Mouse (Mus musculus) megakaryocyte-erythroid progenitor cell, adult 5-6 weeks (primary cell): Measurements from ENCODE around the gene Hoxa4. TPM values are rescaled to one million over a fixed set of nuclear protein-coding genes. Genes with fewer than 3 reads are reported as not detected.

Experiments used
- ATAC-seq: replicated peaks from 2 replicates; pipeline ENCODE4 v1.8.0; 2016; ENCODE audit warnings: mild to moderate bottlenecking, inconsistent platforms; ENCODE audit not compliant: severe bottlenecking, poor library complexity, low FRiP score, low TSS enrichment
- total RNA-seq, 2 experiments: library from RNA; stranded (forward) in 1 of 2; stranded (reverse) in 1 of 2; fragments of 200-1000, 215-1000 nt in 1 of 2; fragments of >200 nt in 1 of 2; fragmentation: Nextera tagmentation in 1 of 2; gene quantifications; 2 replicates each; pipeline ENCODE4 v1.2.3; 2014 to 2017

Gene Hoxa4
- total RNA-seq, 2 experiments from 2014 or later = 0.66 to 1.9 TPM

GRCm38 (mm10) chr6:52205638-52206621 is 14.4 kb upstream of the Hoxa4 start:
- ATAC-seq = no peak

GRCm38 (mm10) chr6:52205221-52205620 is 13.7 kb upstream of the Hoxa4 start:
- ATAC-seq = no peak

GRCm38 (mm10) chr6:52204050-52204752 is 12.6 kb upstream of the Hoxa4 start, which contains the start of gene Hoxa5:
Gene Hoxa5, minus strand, starts transcription at chr6:52204587.
- ATAC-seq = no peak

- ATAC-seq = no peak
Measured at GRCm38 (mm10) chr6:52203371-52204049, 12.0 kb upstream of the Hoxa4 start.

- no peak for ATAC-seq
Measured at GRCm38 (mm10) chr6:52203121-52203370, 11.5 kb upstream of the Hoxa4 start.

GRCm38 (mm10) chr6:52202362-52203120 is 11.0 kb upstream of the Hoxa4 start:
- no peak for ATAC-seq

GRCm38 (mm10) chr6:52201269-52201668 is 9.7 kb upstream of the Hoxa4 start:
- ATAC-seq = no peak

GRCm38 (mm10) chr6:52200751-52201250 is 9.2 kb upstream of the Hoxa4 start:
- ATAC-seq = no peak

- ATAC-seq = no peak
Measured at GRCm38 (mm10) chr6:52200073-52200750, 8.7 kb upstream of the Hoxa4 start.

GRCm38 (mm10) chr6:52197271-52197670 is 5.7 kb upstream of the Hoxa4 start:
- ATAC-seq = no peak

GRCm38 (mm10) chr6:52196811-52197210 is 5.3 kb upstream of the Hoxa4 start:
- ATAC-seq = no peak

GRCm38 (mm10) chr6:52194690-52195089 is 3.1 kb upstream of the Hoxa4 start:
- ATAC-seq = no peak

GRCm38 (mm10) chr6:52191860-52192550 is 452 bp upstream of the Hoxa4 start:
- peak; percentile 82 for ATAC-seq

GRCm38 (mm10) chr6:52190410-52190809 is 1.1 kb downstream of the Hoxa4 start:
- no peak for ATAC-seq

- ATAC-seq = no peak
Measured at GRCm38 (mm10) chr6:52189909-52190308, 1.6 kb downstream of the Hoxa4 start.

- ATAC-seq = no peak
Measured at GRCm38 (mm10) chr6:52189172-52189591, 2.4 kb downstream of the Hoxa4 start.

- no peak for ATAC-seq
Measured at GRCm38 (mm10) chr6:52186500-52186899, 5.1 kb downstream of the Hoxa4 start.

- ATAC-seq = no peak
Measured at GRCm38 (mm10) chr6:52185834-52186233, 5.7 kb downstream of the Hoxa4 start.
